Mouse (Mus musculus) bone marrow macrophage, adult 2 months (primary cell): ENCODE results near the gene Krtap3-2. TPM values are rescaled to one million over a fixed set of nuclear protein-coding genes. Genes with fewer than 3 reads are reported as not detected.

Experiments
- H3K27ac ChIP-seq: 2 replicates; pipeline ENCODE4 v1.5.1; 2012; ENCODE audit warnings: low read depth, low read length; ENCODE audit not compliant: insufficient read depth
- H3K4me1 ChIP-seq: 2 replicates; pipeline ENCODE4 v1.6.1; 2012; ENCODE audit warnings: low read length; ENCODE audit not compliant: control insufficient read depth, insufficient read depth
- H3K4me3 ChIP-seq: 2 replicates; pipeline ENCODE4 v1.5.1; 2012; ENCODE audit warnings: mild to moderate bottlenecking, low read length, moderate library complexity; ENCODE audit not compliant: insufficient read depth
- CTCF ChIP-seq: IDR thresholded peaks from 2 replicates; pipeline ENCODE4 v1.5.1; 2012; ENCODE audit warnings: low read depth, mild to moderate bottlenecking, low read length, moderate library complexity
- POLR2A ChIP-seq: IDR thresholded peaks from 2 replicates; pipeline ENCODE4 v1.6.1; 2012; ENCODE audit warnings: mild to moderate bottlenecking, low read depth, low read length, borderline replicate concordance
- polyA plus RNA-seq: library from polyadenylated mRNA; stranded (reverse); fragments of >200 nt; gene quantifications from 2 replicates; pipeline ENCODE4 v1.2.4, GENCODE M21; 2012; ENCODE audit not compliant: missing spikeins, insufficient read depth, insufficient read length

The Krtap3-2 gene
- polyA plus RNA-seq, 1 experiment = not detected

DNA sequence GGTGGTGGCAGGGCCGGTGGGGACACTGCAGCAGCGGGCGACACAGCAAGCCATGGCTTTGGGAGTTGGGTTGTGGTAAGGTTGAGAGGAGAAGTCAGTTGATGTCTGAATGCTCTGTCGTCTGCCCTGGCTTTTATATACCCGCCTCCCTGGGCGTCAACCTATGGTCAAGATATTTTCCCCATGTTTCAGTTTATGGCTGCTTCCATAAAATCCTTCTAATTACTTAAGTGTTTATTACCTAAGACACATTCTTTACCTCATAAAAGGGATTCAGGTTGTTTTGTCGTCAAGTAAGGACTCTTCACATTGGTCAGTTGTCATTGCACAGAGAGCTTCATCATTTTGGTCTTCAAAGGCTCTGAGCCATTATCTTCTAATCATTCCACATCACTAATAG, 9.9 kb upstream of the Krtap3-2 start, which contains the start of gene Krtap3-1:
Krtap3-1 (minus strand) TSS at position 101 of the 400 bp plus-strand sequence.
- no peak within 1 kb of the TSS for H3K4me3 ChIP-seq
- H3K27ac ChIP-seq = no peak within 1 kb of the TSS
- TF ChIP-seq POLR2A = no peak
- no peak for TF ChIP-seq CTCF
- H3K4me1 ChIP-seq = no peaks in the 10 kb centered on the region

DNA sequence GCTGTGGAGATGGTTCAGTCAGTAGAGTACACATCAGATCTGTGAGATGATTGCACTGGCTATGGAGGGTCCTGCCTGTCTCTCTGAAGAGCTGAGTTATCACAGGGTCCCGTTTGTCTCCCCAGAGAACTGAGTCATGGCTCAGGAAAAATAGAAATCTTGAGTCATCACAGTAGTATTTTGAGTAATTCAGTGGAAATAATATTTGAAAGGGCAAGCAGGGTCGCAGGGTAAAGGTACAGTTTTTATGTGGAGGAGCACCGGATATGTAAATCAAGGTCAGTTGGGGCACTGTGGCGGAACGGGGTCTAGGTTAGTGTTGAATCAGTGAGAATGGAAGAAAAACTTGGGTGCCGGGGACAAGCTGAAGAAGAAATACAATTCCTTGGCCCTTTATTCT, 5.9 kb upstream of the Krtap3-2 start:
- H3K27ac ChIP-seq = no peak overlapping the region
- no peak overlapping the region for H3K4me3 ChIP-seq
- TF ChIP-seq CTCF (no peak), POLR2A (no peak)
- H3K4me1 ChIP-seq = no peaks in the 10 kb centered on the region

DNA sequence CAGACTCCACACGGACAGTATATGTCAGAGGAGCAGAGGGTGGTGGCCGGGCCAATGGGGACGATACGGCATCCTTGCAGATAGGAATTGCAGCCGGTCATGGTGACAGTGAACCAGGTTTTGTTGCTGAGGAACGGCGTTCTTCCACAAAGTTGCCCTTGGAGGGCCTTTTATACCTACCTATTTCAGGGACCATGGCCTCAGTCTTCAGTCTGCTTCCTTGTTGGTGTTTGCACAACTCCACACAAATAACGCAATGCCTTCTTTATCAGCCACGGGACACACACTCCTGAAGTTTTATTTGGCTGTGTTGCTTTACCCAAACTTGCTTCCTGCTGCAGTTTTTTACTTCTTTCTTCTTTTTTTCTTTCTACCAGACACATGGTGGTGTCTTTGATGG, 2.7 kb upstream of the Krtap3-2 start, which contains the start of gene Gm11939:
Gm11939 (minus strand) TSS at position 101 of the 400 bp plus-strand sequence.
- H3K4me1 ChIP-seq = no peaks in the 10 kb centered on the region
- no peak within 1 kb of the TSS for H3K4me3 ChIP-seq
- H3K27ac ChIP-seq = no peak within 1 kb of the TSS
- no peak for TF ChIP-seq CTCF
- no peak for TF ChIP-seq POLR2A

DNA sequence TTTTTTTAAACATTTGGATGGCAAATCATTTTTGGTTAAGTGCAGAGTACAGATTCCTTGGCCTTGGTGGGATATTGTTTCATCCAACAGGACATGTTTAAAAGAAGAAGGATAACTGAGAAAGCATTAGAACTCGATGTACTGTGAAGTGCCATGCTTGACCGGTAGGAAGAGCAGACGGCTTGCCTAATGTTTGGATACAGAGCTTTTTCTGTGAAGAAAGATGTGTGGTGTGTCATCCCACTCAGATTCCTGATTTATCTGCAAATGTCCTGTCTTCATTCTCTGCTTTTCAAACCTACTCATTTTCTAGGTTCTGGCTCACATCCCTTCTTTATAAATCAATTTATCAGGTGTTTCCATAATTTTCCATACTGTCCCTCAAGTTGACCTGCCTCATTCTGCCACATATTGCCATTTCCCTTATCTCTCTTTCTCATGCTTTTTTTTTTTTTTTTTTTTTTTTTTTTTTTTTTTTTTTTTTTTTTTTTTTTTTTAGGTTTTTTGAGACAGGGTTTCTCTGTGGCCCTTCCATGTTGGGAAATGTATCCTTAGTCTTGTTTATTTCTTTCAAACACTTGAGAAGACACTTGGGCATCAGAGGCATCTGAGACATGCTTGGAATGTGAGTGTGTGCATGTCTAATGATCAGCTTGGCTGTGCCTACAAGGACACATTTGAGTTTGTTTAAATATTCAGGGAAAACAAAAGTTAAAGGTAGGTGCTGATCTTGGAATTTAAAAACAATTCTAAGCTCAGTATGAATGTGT, 1.5 kb upstream of the Krtap3-2 start:
- Histone ChIP-seq H3K27ac (no peak overlapping the region), H3K4me1 (no peaks in the 10 kb centered on the region), H3K4me3 (no peak overlapping the region)
- TF ChIP-seq CTCF (no peak), POLR2A (no peak)

DNA sequence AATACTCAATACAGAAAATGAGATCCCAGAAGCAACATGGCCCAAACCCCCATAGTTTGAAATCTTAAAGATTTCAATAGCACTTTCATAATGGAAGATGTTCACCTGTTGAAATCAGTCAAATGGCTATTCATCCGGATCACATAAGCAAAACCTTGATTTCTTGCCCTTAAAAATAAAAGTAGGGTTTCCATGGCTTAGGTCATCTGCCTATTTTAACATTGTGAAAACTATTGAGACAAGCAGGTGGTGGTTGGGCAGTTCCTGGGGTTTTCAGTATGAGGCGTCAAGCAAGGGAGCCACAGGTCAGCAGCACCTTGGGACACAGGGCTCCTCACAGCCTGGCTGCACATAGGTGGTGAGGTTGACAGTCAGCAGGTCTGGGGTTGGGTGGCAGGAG, 458 bp downstream of the Krtap3-2 start:
- TF ChIP-seq POLR2A (no peak), CTCF (no peak)
- no peak overlapping the region for H3K4me3 ChIP-seq
- H3K4me1 ChIP-seq = no peaks in the 10 kb centered on the region
- no peak overlapping the region for H3K27ac ChIP-seq

DNA sequence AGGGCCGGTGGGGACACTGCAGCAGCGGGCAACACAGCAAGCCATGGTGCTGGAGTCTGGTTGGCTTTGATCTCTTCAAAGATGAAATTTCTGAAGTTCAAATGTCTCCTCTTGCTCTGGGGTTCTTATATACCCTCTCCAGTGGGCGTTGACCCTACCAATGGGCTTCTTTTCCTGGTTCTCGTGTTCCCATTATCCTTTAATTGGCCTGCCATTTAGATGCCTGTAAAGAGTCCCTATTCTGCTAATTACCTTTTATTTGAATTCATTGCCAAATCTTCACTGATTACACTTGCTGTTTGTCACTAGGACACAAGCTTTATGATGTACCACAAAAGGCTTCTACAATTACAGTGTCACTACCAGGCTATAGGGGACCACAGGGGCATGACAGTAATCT, 5.9 kb downstream of the Krtap3-2 start, which contains the start of gene Krtap3-3:
Krtap3-3 (minus strand) TSS at position 101 of the 400 bp plus-strand sequence.
- no peak within 1 kb of the TSS for H3K4me3 ChIP-seq
- H3K27ac ChIP-seq = no peak within 1 kb of the TSS
- TF ChIP-seq CTCF (no peak), POLR2A (no peak)
- H3K4me1 ChIP-seq = no peaks in the 10 kb centered on the region

DNA sequence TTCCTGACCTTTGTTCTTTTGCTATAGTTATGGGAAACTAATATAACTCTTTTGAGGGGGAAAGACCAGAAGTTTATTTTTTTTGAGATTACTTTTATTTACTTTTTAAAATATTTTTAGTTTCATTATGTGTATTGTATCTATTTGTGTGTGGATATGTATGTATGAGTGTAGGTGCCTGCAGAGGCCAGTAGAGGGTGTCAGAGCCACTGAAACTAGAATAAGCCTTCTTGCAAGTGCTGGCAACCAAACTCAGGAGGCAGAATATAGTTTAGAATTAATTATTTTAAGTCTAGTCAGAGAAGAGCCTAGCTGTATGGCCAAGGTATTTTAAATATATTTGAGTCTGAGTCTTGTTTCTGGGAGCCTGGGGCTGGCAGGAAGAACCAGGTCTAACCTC, 8.8 kb downstream of the Krtap3-2 start:
- H3K4me1 ChIP-seq = no peaks in the 10 kb centered on the region
- no peak for TF ChIP-seq CTCF
- no peak for TF ChIP-seq POLR2A
- H3K4me3 ChIP-seq = no peak overlapping the region
- H3K27ac ChIP-seq = no peak overlapping the region

DNA sequence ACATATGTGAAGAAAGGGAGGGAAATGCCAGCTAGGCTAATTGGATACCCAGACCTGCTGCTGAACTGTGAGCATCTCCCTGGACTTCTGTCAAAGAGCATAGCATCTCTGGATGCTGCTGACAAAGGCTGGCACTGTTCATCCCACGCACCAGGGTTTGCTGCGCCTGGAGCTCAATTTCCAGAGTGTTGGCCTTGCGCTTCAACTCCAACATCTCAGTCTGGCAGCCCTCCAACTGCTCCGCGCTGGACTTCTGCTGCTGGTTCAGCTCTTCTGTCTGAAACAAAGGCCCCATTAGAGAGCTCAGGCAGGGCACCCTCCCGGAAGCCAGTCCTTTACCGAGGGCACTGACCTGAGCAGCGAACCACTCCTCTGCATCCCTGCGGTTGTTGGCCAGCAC, 16.9 kb downstream of the Krtap3-2 start:
- Histone ChIP-seq H3K27ac (no peak overlapping the region), H3K4me3 (no peak overlapping the region), H3K4me1 (no peaks in the 10 kb centered on the region)
- TF ChIP-seq CTCF (no peak), POLR2A (no peak)

DNA sequence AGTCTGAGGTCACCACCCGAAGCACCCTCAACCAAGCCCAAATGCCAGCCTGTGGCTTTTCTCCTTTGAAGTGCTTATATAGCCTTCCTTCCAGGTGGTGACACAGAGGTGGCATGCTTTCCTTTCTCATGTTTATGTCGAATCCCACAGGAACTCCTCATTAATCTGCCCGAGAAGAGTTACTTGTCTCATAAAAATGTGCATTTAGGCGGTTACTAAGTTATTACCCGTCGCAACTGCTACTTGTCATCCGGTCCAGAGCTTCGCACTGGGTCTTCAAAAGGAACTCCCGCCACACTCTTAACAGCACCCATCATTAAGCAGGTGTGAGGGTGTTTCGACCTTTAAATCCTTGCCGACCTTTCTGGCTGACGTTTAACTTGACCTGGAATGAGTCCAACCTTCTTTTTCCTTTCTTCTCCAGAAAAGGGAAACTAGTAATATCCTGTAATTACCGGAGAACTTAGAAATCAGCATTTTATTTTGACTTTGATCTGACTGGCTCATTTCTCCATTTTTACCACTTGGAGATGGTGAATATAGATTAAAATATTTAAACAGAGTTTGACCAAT, 35.3 kb downstream of the Krtap3-2 start, which contains the start of gene Krt39:
Krt39 (minus strand) TSS at position 51 of the 573 bp plus-strand sequence.
- H3K27ac ChIP-seq = no peak within 1 kb of the TSS
- no peaks in the 10 kb centered on the region for H3K4me1 ChIP-seq
- no peak within 1 kb of the TSS for H3K4me3 ChIP-seq
- TF ChIP-seq CTCF (no peak), POLR2A (no peak)

DNA sequence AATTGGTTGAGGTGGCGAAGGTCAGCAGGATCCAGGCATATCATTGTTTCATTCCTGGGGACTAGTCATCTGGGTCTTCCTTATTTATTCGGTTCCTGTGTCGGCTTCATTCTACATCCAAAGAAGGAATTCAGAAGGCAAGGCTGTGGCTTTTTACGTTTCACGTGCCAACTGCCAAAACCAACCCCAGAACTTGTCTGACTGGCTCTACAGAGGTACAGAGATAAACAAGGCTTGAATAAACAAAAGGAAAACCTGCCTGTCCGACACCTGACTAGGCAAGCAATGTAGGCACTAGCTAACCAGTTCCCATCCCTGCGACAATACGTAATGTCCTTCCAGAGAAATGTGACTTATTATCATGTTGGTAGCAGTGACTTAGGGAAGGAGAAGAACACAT, 42.6 kb downstream of the Krtap3-2 start:
- TF ChIP-seq POLR2A (no peak), CTCF (no peak)
- no peak overlapping the region for H3K27ac ChIP-seq
- no peaks in the 10 kb centered on the region for H3K4me1 ChIP-seq
- H3K4me3 ChIP-seq = no peak overlapping the region

Other genes with a start within 250 kb of the Krtap3-2 start
- not detected in 2 replicates for gene Krt25, start 233.9 kb downstream of the Krtap3-2 start, polyA plus RNA-seq
- not detected in 2 replicates for gene Krt26, start 218.9 kb downstream of the Krtap3-2 start, polyA plus RNA-seq
- not detected in 2 replicates for gene Krt27, start 205.7 kb downstream of the Krtap3-2 start, polyA plus RNA-seq
- not detected in 2 replicates for gene Krt28, start 181.9 kb downstream of the Krtap3-2 start, polyA plus RNA-seq
- gene Krt10, start 167.5 kb downstream of the Krtap3-2 start, polyA plus RNA-seq = 5.0 and 6.4 TPM in 2 replicates
- not detected in 2 replicates for gene Krt12, start 134.6 kb downstream of the Krtap3-2 start, polyA plus RNA-seq
- gene Krt20, start 118.7 kb downstream of the Krtap3-2 start, polyA plus RNA-seq = not detected in 2 replicates
- gene Krt23, start 63.7 kb downstream of the Krtap3-2 start, polyA plus RNA-seq = not detected in 2 replicates
- not detected in 2 replicates for gene Krt39, start 35.5 kb downstream of the Krtap3-2 start, polyA plus RNA-seq
- not detected in 2 replicates for gene Krt40, start 13.7 kb downstream of the Krtap3-2 start, polyA plus RNA-seq
- gene Krtap3-3, start 6.0 kb downstream of the Krtap3-2 start, polyA plus RNA-seq = not detected in 2 replicates
- not detected in 2 replicates for gene Gm11939, start 2.6 kb upstream of the Krtap3-2 start, polyA plus RNA-seq
- gene Krtap3-1, start 9.8 kb upstream of the Krtap3-2 start, polyA plus RNA-seq = not detected in 2 replicates
- gene Krtap1-5, start 24.2 kb upstream of the Krtap3-2 start, polyA plus RNA-seq = not detected in 2 replicates
- gene Krtap1-4, start 26.8 kb upstream of the Krtap3-2 start, polyA plus RNA-seq = not detected in 2 replicates
- gene Krtap1-3, start 34.5 kb upstream of the Krtap3-2 start, polyA plus RNA-seq = not detected in 2 replicates
- not detected in 2 replicates for gene Krtap9-3, start 41.3 kb upstream of the Krtap3-2 start, polyA plus RNA-seq
- not detected in 2 replicates for gene Gm11938, start 46.5 kb upstream of the Krtap3-2 start, polyA plus RNA-seq
- not detected in 2 replicates for gene Gm11937, start 53.3 kb upstream of the Krtap3-2 start, polyA plus RNA-seq
- gene Krtap2-4, start 58.0 kb upstream of the Krtap3-2 start, polyA plus RNA-seq = not detected in 2 replicates
- gene Gm11562, start 63.6 kb upstream of the Krtap3-2 start, polyA plus RNA-seq = not detected in 2 replicates
- gene Krtap4-1, start 71.4 kb upstream of the Krtap3-2 start, polyA plus RNA-seq = not detected in 2 replicates
- not detected in 2 replicates for gene Krtap4-2, start 78.2 kb upstream of the Krtap3-2 start, polyA plus RNA-seq
- not detected in 2 replicates for gene Krtap4-7, start 87.2 kb upstream of the Krtap3-2 start, polyA plus RNA-seq
- not detected in 2 replicates for gene Gm11555, start 93.4 kb upstream of the Krtap3-2 start, polyA plus RNA-seq
- gene Gm11563, start 102.1 kb upstream of the Krtap3-2 start, polyA plus RNA-seq = not detected in 2 replicates
- not detected in 2 replicates for gene Krtap4-6, start 109.1 kb upstream of the Krtap3-2 start, polyA plus RNA-seq
- gene Gm14190, start 133.9 kb upstream of the Krtap3-2 start, polyA plus RNA-seq = not detected in 2 replicates
- not detected in 2 replicates for gene Gm14180, start 177.4 kb upstream of the Krtap3-2 start, polyA plus RNA-seq
- not detected in 2 replicates for gene Gm11595, start 216.1 kb upstream of the Krtap3-2 start, polyA plus RNA-seq
- not detected in 2 replicates for gene Krtap4-8, start 223.9 kb upstream of the Krtap3-2 start, polyA plus RNA-seq
- gene Krtap4-9, start 228.3 kb upstream of the Krtap3-2 start, polyA plus RNA-seq = not detected in 2 replicates
- not detected in 2 replicates for gene Gm11596, start 236.6 kb upstream of the Krtap3-2 start, polyA plus RNA-seq
- not detected in 2 replicates for gene Gm11569, start 242.1 kb upstream of the Krtap3-2 start, polyA plus RNA-seq
- gene Gm11554, start 247.6 kb upstream of the Krtap3-2 start, polyA plus RNA-seq = not detected in 2 replicates